Mouse (Mus musculus) cerebellum, postnatal 4 days (tissue): ENCODE results near the gene Gemin5.
"Not testable (repeated sequence)": the region's sequence is repeated elsewhere in the genome, so short reads cannot be mapped to it uniquely, and the experiment has no call there.

Source experiments
- DNase-seq, 2 experiments: peaks; one replicate each; pipeline ENCODE4 v3.0.0; 2022; ENCODE audit warnings: low spot score in 2 of 2, mixed read lengths in 1 of 2

Gene Gemin5

DNA sequence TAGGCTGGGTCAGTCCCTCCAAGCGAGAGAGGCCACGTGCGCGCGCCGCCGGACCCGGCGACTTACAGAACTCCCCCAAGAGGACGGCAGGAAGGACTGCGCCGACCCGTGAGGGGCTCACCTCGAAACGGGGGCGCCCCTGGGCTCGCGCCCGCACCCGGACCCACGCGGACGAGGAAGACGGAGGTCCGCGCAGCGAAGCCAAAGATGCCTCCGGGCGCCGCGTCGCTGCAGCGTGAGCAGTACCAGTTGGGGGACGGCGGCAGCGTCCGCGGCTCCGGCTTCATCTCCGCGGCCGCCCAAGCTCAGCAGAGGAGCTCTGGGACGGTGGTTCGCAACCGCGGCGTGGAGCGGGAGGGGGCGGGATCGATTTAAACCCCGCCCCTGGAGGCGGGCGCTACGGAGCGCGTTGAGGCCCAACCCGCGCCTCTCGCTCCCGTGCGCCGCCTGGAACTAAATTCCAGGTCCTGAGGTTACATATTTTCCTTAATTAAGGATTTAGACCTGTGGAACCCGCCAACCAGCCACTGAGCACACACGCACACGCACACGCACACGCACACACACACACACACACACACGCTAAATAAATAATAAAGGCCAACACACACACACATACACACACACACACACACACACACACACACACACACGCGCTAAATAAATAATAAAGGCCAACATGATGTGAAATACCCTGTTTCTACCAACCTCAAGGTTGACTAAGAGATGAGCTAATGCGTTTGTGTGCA is at the start of gene Gemin5:
TSS of gene Gemin5 (minus strand) at position 373 of the 749 bp plus-strand sequence.
- peak; percentile 76 to 92 for DNase-seq

DNA sequence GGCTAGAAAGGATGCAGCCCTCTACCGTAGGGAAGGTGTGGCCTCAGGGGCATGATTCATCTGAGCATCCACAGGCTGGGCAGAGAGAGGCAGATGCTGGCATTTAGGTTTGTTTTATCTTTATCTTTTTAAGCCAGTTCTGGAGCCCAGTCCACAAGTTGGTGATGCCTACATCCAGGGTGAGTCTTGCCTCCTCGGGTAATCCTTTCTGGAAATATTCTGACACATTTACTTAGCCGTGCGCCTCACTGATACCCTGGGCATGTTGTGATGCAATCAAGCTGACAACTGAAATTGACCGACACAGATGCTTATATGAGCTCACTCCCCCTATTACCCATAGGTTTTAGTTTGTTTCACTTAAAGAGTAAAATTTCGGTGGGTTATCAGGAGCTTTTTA is 48.5 kb upstream of the Gemin5 start:
- no peak for DNase-seq

DNA sequence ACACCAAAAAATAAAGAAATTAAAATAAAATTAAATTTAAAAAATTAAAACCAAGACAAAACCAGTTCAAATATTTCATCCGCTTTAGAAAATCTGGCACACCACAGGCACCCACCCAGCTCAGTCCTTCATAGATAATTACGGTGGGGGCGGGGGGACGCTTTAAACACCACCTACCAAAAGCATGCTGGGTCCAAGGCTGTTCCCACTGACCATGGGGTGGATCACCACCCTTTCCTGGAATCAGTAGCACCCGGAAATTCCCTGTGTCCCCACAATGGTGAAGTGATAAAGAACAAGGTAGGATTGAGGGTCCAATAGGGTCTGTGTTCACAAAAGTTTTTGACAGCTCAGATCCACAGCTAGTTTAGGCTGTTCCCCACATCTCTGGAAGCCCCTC is 47.5 kb upstream of the Gemin5 start:
- no peak for DNase-seq

DNA sequence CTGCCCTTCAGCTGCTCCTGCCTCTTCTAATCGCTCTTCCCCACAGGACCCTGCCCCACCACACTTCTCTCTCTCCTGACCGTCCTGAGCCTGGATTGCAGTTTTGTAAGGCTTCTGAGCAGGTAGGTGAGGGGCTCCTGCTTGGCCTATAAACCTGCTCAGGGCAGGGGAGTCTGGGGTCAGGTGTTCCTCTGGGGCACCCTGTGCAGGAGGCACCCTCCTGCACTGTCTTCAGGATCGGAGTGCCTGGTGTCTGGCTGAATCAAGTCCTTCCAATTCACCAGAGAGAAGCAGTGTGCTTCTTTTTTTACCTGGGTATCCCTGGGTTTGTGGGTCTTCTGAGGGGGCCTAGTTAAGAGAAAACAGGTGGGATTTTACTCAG is 46.7 kb upstream of the Gemin5 start:
- DNase-seq: not testable (repeated sequence)

DNA sequence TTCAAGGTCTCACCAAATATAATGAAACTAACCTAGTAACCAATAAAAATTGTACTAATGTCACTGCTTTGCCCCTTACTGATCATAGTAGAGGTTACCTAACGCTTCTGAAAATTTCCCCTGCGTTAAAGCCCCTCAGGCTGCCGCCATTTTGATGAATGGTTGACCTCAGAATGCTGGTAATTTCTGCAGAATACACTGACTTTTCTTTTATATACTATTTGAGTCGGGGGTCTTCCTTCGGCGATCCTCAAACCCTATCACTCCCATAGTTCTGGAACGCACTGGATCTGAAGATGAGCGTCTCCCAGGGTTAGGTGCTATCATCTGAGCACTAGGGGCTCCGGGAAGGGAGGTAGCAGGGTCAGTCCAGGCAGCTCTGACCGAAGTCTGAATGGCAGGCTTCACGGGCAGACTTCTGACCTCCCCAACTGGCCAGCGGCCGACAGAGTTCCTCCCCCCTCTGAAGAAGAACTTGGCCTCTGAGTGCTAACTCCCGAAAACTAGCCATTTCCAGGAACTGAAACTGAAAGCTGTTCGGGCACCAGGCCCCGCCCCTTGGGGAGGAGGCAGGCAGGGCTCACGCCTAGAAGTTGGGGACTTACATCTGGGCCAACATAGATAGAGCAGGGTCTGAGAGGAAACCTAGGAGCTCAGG is 46.2 kb upstream of the Gemin5 start:
- DNase-seq: peak in 1 of 2 experiments; percentile 10

DNA sequence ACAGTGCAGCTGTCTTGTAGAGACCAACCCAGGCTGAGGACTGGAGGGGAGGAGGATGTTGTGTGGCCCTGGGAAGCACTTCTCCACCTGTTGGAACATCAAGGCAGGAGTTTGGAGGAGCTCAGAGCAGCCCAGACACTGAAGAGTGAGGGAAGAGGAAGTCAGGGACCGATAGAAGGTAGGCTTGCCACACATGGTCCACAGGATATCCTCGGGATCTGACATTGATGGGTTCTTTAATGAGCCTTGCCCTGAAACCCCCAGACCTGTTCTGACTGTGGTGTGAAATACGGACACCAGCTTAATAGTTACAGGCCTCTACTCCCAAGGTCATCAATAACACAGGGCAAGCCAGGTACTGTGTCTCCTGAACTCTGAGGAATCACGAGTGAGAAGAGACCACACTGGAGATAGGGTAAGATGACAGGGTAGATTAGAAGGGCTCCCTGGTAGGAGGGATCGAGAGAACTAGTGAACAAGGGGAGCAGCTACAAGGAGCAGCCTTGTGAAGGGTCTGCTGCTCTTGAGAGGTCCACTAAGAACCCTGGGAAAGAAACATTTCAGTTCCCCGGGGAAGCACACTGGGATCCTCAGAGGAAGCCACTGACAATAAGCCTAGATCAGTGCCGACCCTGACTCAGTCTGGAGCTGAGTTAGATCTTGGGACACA is 45.5 kb upstream of the Gemin5 start:
- DNase-seq: no peak

DNA sequence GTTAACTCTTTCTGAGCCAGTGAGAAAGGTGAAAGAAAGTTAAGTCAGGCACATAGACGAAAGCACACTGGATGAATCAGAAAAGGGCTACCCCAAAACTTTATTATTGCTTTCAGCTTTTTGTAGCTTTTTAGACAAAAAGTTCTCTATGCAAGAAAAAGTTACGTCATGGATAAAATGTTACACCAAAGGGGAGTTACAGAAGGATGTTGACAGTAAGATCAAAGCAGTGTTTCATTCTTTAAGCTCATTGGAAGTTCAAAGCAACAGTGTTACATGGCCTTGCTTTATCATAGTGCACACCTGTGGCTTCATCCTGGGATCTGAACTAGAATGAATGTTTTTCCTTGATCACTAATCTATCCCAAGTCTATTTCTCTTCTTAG is 43.3 kb upstream of the Gemin5 start:
- DNase-seq: no peak

DNA sequence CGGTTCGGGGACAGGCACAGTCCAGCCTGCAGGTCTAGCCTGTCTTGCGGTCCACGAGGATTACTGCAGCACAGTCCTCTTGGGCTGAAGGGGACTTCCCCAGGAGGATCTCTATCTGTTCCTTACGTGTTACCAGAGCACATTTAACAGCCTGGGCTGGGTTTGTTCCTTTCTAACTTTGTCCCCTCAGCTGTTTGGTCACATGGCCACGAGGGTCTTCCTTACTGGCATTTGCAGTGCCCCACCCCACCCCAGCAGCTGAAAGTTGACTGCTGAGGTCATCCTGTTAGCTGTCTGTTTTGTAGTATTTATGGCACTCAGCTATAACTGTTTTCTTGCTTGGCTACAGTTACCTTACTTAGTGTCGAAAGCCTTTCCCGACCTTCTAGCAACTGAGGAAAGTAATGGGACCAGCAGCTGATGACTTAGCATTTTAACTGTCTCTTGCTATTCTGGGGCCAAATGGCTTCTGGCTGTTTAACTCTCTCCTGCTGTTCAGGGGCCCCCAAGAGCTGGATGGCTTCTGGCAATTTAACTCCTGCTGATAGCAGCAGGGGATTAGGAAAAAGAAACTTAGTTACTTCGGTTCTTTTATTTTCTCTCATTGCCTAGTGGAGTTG is 42.8 kb upstream of the Gemin5 start:
- no peak for DNase-seq

DNA sequence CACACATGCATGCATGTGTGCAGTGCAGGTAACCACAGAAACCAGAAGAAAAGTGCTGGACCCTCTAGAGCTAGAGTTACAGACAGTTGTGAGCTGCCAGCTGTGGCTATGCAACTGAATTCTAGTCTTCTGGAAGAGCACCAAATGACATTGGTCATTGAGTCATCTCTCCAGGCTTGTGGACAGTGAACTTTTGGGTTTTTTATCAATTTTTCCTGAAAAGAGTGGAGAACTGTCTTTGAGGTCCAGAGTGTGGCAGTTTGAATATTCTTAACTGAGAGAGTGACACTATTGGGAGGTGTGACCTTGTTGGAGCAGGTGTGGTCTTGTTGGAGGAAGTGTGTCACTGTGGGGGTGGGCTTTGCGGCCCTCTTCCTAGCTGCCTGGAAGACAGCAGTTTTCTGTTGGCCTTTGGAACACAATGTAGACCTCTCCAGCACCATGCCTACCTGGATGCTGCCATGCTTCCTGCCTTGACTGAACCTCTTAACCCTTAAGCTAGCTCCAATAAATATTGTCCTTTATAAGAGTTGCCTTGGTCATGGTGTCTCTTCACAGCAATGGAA is 42.1 kb upstream of the Gemin5 start:
- no peak for DNase-seq

DNA sequence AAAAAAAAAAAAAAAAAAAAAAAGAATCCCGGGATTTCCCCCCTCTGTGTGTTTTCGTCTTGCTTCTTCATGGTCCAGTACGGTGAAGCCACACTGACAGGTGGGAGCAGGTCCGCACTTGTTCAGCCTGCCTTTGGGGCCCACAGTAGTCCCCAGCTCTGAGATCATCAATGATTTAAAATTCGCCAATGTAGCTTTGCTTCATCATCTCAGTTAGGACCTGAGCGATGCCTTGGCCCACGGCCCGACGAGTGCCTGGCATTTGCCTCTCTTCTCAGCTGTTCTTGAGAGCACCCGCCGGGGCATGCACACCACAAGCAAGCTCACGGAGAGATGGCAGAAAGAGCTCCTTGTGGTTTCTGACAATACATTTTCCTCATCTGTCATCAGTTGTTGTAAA is 32.7 kb upstream of the Gemin5 start:
- peak in 1 of 2 experiments; percentile 16 for DNase-seq

DNA sequence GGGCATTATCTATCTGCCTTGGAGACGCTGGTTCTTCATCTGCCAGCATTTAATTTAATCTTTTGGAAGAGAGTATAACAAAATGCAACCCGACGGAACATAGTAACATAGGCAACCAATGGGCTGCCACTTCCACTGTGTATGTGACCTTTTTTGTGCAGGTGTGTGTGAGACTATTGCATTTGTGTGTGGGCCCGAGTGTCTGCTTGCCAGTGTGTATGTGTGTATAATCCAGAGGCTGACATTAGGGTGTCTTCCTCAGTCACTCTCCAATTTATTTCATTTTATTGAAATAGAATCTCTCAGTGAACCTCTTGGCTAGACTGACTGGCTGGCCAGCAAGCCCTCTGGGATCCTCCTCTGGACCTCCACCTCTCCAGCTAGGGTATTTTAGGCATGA is 31.9 kb upstream of the Gemin5 start:
- no peak for DNase-seq

DNA sequence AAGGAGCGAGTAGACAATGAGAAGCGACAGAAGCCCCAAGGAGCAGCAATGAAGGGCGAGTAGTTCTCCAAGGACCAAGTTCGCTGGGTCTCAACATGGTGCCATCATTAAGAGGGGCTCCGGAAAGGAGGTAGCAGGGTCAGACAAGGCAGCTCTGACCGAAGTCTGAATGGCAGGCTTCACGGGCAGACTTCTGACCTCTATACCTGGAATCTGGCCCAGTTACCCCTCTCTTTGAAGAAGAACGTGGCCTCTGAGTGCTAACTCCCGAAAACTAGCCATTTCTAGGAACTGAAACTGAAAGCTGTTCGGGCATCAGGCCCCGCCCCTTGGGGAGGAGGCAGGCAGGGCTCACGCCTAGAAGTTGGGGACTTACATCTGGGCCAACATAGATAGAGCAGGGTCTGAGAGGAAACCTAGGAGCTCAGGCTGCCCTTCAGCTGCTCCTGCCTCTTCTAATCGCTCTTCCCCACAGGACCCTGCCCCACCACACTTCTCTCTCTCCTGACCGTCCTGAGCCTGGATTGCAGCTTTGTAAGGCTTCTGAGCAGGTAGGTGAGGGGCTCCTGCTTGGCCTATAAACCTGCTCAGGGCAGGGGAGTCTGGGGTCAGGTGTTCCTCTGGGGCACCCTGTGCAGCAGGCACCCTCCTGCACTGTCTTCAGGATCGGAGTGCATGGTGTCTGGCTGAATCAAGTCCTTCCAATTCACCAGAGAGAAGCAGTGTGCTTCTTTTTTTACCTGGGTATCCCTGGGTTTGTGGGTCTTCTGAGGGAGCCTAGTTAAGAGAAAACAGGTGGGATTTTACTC is 31.1 kb upstream of the Gemin5 start, which contains the start of the genes Igtp and Irgm2:
TSS of gene Igtp (plus strand) at position 328 of the 809 bp plus-strand sequence.
TSS of gene Irgm2 (plus strand) at position 390 of the 809 bp plus-strand sequence.
- DNase-seq: peak in 1 of 2 experiments; percentile 24

DNA sequence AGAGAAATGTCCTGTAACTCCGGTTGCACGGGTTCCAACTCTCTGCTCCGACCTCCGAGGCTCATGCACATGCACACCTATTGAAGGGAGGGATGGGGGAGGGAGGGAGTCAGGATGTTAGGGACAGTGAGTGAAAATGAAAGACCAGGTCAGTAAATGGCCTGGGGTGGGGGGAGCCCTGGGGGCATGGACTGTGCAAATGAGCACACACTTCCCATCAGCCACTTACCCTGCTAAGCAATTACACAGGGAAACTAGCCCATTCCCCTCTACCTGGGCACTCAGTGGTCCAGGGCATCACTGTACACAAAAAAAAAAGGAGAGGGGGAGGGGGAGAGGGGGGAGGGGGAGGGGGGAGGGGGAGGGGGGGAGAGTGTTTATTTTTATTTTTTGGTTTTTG is 30.3 kb upstream of the Gemin5 start:
- no peak for DNase-seq

DNA sequence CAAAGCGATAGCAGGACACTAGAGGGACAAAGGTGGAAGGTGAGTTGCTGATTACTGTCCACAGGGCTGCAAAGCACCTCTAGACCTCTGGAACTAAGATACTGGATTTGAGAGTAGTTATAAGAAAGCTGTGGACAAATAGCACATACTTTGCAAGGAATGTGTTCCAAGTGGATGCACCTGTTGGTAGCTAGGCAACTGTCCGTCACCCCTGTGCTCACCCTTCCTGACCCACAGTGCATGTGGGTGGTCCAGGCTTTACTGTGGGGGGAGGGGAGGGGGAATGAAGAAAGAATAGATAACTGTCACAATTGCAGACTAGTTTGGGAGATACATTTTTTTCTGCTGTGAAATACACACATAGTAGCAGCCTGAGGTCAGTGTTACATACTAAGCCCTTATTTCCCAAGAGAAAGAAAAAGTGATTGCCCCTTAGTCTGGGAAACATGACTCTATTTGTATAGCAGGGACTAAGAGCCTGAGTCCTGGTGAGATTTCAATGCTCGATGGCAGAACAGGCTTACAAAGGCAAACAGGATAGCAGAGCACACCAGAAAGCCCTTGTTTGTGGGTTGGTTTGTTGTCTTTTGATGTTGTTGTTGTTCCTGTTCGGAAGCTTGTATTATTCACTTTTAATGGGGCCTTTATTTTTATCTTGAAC is 25.7 kb upstream of the Gemin5 start:
- DNase-seq: no peak

DNA sequence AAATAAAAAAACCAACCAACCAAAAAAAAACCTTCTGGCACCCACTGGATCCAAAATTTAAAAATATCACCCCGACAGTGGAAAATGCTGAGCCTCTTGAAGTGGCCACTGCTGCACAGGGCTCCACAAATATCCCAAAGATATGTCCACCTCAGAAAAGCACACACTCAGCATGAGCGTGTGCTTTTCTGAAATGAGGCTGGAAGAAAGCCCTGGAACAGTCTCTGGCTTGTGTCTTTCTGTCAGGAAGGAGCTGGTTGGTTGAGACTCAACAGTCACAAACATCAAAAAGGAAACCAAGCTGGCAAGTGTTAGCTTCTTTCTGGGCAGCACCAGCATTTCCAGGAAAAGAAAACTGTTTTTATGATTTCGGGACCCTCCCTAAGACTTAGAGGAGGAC is 25.0 kb upstream of the Gemin5 start:
- no peak for DNase-seq

DNA sequence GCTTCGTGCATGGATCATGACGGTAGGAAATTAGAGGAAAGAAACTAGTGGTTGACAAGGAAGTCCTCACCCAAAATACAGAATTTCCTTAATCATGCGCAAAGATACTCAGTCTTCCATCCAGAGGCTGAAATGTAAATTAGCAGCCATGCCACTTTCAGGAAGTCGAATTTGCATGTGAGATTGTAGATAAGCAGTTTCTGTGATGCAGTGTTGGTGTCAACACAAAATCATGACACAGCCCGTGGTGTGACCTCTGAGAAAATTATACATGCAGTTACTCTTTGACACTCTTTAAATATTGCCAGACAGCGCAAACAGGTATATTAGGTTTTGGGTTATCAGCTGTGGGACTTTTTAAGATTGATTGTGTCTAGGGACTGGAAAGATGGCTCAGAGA is 21.3 kb upstream of the Gemin5 start:
- DNase-seq: no peak

DNA sequence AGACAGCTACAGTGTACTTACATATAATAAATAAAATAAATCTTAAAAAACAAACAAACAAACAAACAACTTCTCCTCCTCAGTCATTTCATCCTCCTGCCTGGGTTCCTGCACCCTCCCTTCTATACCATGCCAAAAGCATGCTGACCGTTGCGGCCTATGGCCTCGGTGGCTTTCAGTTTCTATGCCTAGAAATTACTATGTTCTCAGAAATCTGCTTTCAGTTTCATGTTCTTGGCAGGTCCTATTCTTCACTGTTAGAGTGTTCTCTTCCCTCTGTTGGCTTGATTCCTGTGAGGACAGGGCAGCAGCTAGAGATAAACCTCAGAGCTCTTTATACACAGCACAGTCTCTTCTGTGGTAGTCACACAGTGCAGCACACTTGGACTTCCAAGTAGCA is 15.2 kb upstream of the Gemin5 start:
- DNase-seq: no peak

DNA sequence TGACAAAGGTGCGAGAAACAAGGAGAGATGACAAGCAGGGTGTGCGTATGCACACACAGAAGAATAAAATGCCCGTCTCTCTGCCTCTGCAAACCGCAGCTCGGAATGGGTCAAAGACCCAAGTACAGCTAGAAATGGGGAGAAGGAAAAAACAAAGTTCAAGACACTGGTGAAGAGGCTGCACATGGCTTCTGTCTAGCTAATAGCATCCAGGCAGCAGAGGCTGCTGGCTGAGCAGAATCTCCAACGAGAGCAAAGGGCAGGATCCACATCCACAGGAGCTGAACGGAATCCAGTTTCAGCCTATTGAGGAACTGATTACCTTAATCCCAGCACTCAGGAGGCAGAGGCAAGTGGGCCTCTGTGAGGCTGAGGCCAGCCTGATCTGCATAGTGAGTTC is 12.4 kb upstream of the Gemin5 start:
- DNase-seq: no peak

DNA sequence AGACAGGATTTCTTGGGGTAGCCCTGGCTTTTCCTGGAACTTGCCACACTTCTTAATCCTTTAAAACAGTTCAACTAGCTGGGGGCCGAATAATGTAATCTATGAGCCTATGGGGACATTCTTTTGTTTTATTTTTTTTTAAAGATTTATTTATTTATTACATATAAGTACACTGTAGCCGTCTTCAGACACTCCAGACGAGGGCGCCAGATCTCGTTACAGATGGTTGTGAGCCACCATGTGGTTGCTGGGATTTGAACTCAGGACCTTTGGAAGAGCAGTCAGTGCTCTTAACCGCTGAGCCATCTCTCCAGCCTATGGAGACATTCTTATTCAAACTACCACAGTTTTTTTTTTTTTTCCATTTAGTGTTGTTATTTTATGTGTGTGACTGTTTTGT is 11.6 kb upstream of the Gemin5 start:
- DNase-seq: not testable (repeated sequence)

DNA sequence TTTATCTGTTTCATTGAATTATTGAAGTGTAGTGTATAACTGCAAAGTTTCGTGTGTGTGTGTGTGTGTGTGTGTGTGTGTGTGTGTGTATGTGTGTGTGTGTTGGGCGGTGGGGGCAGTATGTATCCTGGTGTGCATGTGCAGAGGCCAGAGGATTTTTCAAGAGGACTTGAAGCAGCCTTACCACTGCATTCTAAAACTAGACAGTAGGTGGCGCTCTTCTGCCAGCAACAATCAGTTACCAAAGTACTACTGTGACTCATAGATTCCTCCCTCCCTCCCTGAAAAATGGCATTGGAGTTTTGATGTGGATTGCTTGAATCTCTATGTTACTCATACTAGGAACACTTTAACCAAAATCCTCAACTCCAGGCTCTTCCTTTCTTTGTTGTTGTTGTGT is 11.2 kb upstream of the Gemin5 start:
- DNase-seq: peak; percentile 31 to 73
